8 mouse cellular contexts compared by ENCODE assay signal in genomic region chr7:45126844-45127699, GRCm38 (mm10). TPM values are rescaled to one million over a fixed set of nuclear protein-coding genes. Genes with fewer than 3 reads are reported as not detected.
DNase-seq lines count a peak whose midpoint lies in the region; ATAC-seq and TF ChIP-seq lines count a peak whose summit lies in the region.

No protein-coding gene starts in this region.

- H3K4me2 ChIP-seq in kidney, embryonic 14.5 days (replicated peaks; ENCODE audit: low read depth, low read length), result peak overlapping the region; percentile 94
- peak overlapping the region; percentile 87 for H3K4me2 ChIP-seq in heart, postnatal 0 days (ENCODE audit: low read depth, low read length)
- peak overlapping the region; percentile 94 for H3K4me2 ChIP-seq in midbrain, embryonic 12.5 days (replicated peaks)

- no peak for TF ChIP-seq EP300 in heart, postnatal 0 days (IDR thresholded peaks at IDR 0.05; ENCODE audit: low read depth)

- TF ChIP-seq CTCF in heart, postnatal 0 days (IDR thresholded peaks at IDR 0.05; ENCODE audit: low read depth), result no peak

- peak overlapping the region; percentile 99 for H3K4me3 ChIP-seq in kidney, embryonic 14.5 days (ENCODE audit: low read length)
- peak overlapping the region; percentile 75 for H3K4me3 ChIP-seq in heart, postnatal 0 days (ENCODE audit: low read depth, low read length)
- peak overlapping the region; percentile 94 for H3K4me3 ChIP-seq in midbrain, embryonic 12.5 days

- peak overlapping the region; percentile 100 for H3K9ac ChIP-seq in kidney, embryonic 14.5 days (ENCODE audit: low read depth, low read length)
- peak overlapping the region; percentile 90; the same call in 1 of the 2 replicates for H3K9ac ChIP-seq in heart, postnatal 0 days (replicated peaks; ENCODE audit: low read depth, low read length)
- peak overlapping the region; percentile 99 for H3K9ac ChIP-seq in midbrain, embryonic 12.5 days (replicated peaks)

- WGBS in kidney, embryonic 14.5 days, result 39% methylated on average over 21 of the region's 21 CpGs
- 23% methylated on average over 21 of the region's 21 CpGs for WGBS in heart, postnatal 0 days
- WGBS in midbrain, embryonic 12.5 days, result 51% methylated on average over 21 of the region's 21 CpGs

- H3K27ac ChIP-seq in kidney, embryonic 14.5 days (ENCODE audit: low read depth, low read length), result peak overlapping the region; percentile 95
- peak overlapping the region; percentile 84 for H3K27ac ChIP-seq in heart, postnatal 0 days (ENCODE audit: low read depth)
- peak overlapping the region; percentile 90 for H3K27ac ChIP-seq in midbrain, embryonic 12.5 days (replicated peaks)

- intact Hi-C loops in left cerebral cortex, postnatal 25 days (cut with DNase I), result no loop called here

- no peaks in the 10 kb centered on the region for H3K27me3 ChIP-seq in kidney, embryonic 14.5 days (ENCODE audit: control insufficient read depth, insufficient read depth, low read length)
- H3K27me3 ChIP-seq in heart, postnatal 0 days (ENCODE audit: control insufficient read depth, insufficient read depth, low read length), result no peaks in the 10 kb centered on the region
- no peaks in the 10 kb centered on the region for H3K27me3 ChIP-seq in midbrain, embryonic 12.5 days

- no peaks in the 10 kb centered on the region for H3K9me3 ChIP-seq in kidney, embryonic 14.5 days (ENCODE audit: control insufficient read depth, low read length)
- H3K9me3 ChIP-seq in heart, postnatal 0 days (replicated peaks; ENCODE audit: control insufficient read depth, low read length), result no peaks in the 10 kb centered on the region
- H3K9me3 ChIP-seq in midbrain, embryonic 12.5 days, result no peaks in the 10 kb centered on the region

- peaks cover 39% of the 10 kb centered on the region for H3K36me3 ChIP-seq in kidney, embryonic 14.5 days (ENCODE audit: control insufficient read depth, insufficient read depth, low read length)
- peaks cover 32% of the 10 kb centered on the region for H3K36me3 ChIP-seq in heart, postnatal 0 days (replicated peaks; ENCODE audit: control insufficient read depth, insufficient read depth, low read length)
- H3K36me3 ChIP-seq in midbrain, embryonic 12.5 days, result peaks cover 39% of the 10 kb centered on the region

- H3K4me1 ChIP-seq in kidney, embryonic 14.5 days (ENCODE audit: control insufficient read depth, insufficient read depth, low read length), result peaks cover 35% of the 10 kb centered on the region
- H3K4me1 ChIP-seq in heart, postnatal 0 days (ENCODE audit: control insufficient read depth, insufficient read depth), result peaks cover 32% of the 10 kb centered on the region
- peaks cover 51% of the 10 kb centered on the region for H3K4me1 ChIP-seq in midbrain, embryonic 12.5 days

- no peak for ATAC-seq in kidney, embryonic 14.5 days (ENCODE audit: low FRiP score, low TSS enrichment)
- ATAC-seq in heart, postnatal 0 days (ENCODE audit: insufficient read depth, low read depth), result no peak
- no peak for ATAC-seq in midbrain, embryonic 12.5 days (ENCODE audit: low FRiP score, low read depth)
- ATAC-seq in inflammation-experienced regulatory T-cells, adult 6 months, result no peak

- no peak for DNase-seq in kidney, adult 9 months
- peak; percentile 60 for DNase-seq in NIH3T3 (ENCODE audit: low read depth)
- DNase-seq in heart, postnatal 0 days (ENCODE audit: low spot score), result no peak
- DNase-seq in ovary, postnatal 10 days (ENCODE audit: low spot score), result no peak
- no peak for DNase-seq in left cerebral cortex, postnatal 25 days (ENCODE audit: low spot score in 2 of 2)

RNA-seq across cellular contexts. Expression of gene Rpl13a, which starts 1.5 kb away (rescaled TPM):
- polyA plus RNA-seq in kidney, embryonic 14.5 days (2014; fragmentation: Nextera tagmentation; extraction: Ambion mirVana), result 1,416 and 1,603 TPM in 2 replicates
- total RNA-seq in heart, postnatal 0 days (2014; rRNA removed; ENCODE audit: low replicate concordance), result 1,443 and 1,972 TPM in 2 replicates
- 780 and 809 TPM in 2 replicates for polyA plus RNA-seq in heart, postnatal 0 days (2015; fragmentation: Nextera tagmentation; extraction: Ambion mirVana)
- polyA plus RNA-seq in midbrain, embryonic 12.5 days (2016; fragmentation: Nextera tagmentation; extraction: Ambion mirVana), result 1,022 and 1,026 TPM in 2 replicates
- total RNA-seq in left cerebral cortex, postnatal 25 days (2021), result 100 to 1,000 TPM; 630 to 639 TPM
- 1,000 to 10,000 TPM; 6,216 to 8,178 (median 7,568) TPM for polyA plus RNA-seq in inflammation-experienced regulatory T-cells, adult 6 months (2017; shearing (Covaris generic))

RNA-seq across cellular contexts. Expression of gene Rps11, which starts 2.8 kb away (rescaled TPM):
- polyA plus RNA-seq in kidney, embryonic 14.5 days (2014; fragmentation: Nextera tagmentation; extraction: Ambion mirVana), result 1,882 and 1,923 TPM in 2 replicates
- total RNA-seq in heart, postnatal 0 days (2014; rRNA removed; ENCODE audit: low replicate concordance), result 1,106 and 1,247 TPM in 2 replicates
- polyA plus RNA-seq in heart, postnatal 0 days (2015; fragmentation: Nextera tagmentation; extraction: Ambion mirVana), result 730 and 757 TPM in 2 replicates
- polyA plus RNA-seq in midbrain, embryonic 12.5 days (2016; fragmentation: Nextera tagmentation; extraction: Ambion mirVana), result 1,160 and 1,195 TPM in 2 replicates
- total RNA-seq in left cerebral cortex, postnatal 25 days (2021), result 100 to 1,000 TPM; 410 to 413 TPM
- polyA plus RNA-seq in inflammation-experienced regulatory T-cells, adult 6 months (2017; shearing (Covaris generic)), result 1,000 to 10,000 TPM; 3,557 to 4,924 (median 4,468) TPM

RNA-seq across cellular contexts. Expression of gene Gm45713, which starts 9.0 kb away (rescaled TPM):
- 0.19 and 0.47 TPM in 2 replicates for polyA plus RNA-seq in kidney, embryonic 14.5 days (2014; fragmentation: Nextera tagmentation; extraction: Ambion mirVana)
- 0.19 and 0.23 TPM in 2 replicates for total RNA-seq in heart, postnatal 0 days (2014; rRNA removed; ENCODE audit: low replicate concordance)
- polyA plus RNA-seq in heart, postnatal 0 days (2015; fragmentation: Nextera tagmentation; extraction: Ambion mirVana), result 0.29 and 0.78 TPM in 2 replicates
- 0.25 and 0.45 TPM in 2 replicates for polyA plus RNA-seq in midbrain, embryonic 12.5 days (2016; fragmentation: Nextera tagmentation; extraction: Ambion mirVana)
- not detected for total RNA-seq in left cerebral cortex, postnatal 25 days (2021)
- polyA plus RNA-seq in inflammation-experienced regulatory T-cells, adult 6 months (2017; shearing (Covaris generic)), result 1 to 10 TPM; 1.4 to 2.4 (median 1.6) TPM

RNA-seq across cellular contexts. Expression of gene Flt3l, which starts 9.2 kb away (rescaled TPM):
- polyA plus RNA-seq in kidney, embryonic 14.5 days (2014; fragmentation: Nextera tagmentation; extraction: Ambion mirVana), result 1.0 and 1.3 TPM in 2 replicates
- 8.1 and 23.3 TPM in 2 replicates for total RNA-seq in heart, postnatal 0 days (2014; rRNA removed; ENCODE audit: low replicate concordance)
- 1.8 and 2.0 TPM in 2 replicates for polyA plus RNA-seq in heart, postnatal 0 days (2015; fragmentation: Nextera tagmentation; extraction: Ambion mirVana)
- 0.64 and 1.2 TPM in 2 replicates for polyA plus RNA-seq in midbrain, embryonic 12.5 days (2016; fragmentation: Nextera tagmentation; extraction: Ambion mirVana)
- 1 to 10 TPM; 3.3 to 5.4 TPM for total RNA-seq in left cerebral cortex, postnatal 25 days (2021)
- polyA plus RNA-seq in inflammation-experienced regulatory T-cells, adult 6 months (2017; shearing (Covaris generic)), result 100 to 1,000 TPM in 1 of 3 experiments, 10 to 100 TPM in 2; 70.2 to 108 (median 97.6) TPM

RNA-seq across cellular contexts. Expression of gene Fcgrt, which starts 23.4 kb away (rescaled TPM):
- polyA plus RNA-seq in kidney, embryonic 14.5 days (2014; fragmentation: Nextera tagmentation; extraction: Ambion mirVana), result 48.9 and 67.4 TPM in 2 replicates
- 48.9 and 51.6 TPM in 2 replicates for total RNA-seq in heart, postnatal 0 days (2014; rRNA removed; ENCODE audit: low replicate concordance)
- 59.5 and 67.9 TPM in 2 replicates for polyA plus RNA-seq in heart, postnatal 0 days (2015; fragmentation: Nextera tagmentation; extraction: Ambion mirVana)
- 17.3 and 25.9 TPM in 2 replicates for polyA plus RNA-seq in midbrain, embryonic 12.5 days (2016; fragmentation: Nextera tagmentation; extraction: Ambion mirVana)
- total RNA-seq in left cerebral cortex, postnatal 25 days (2021), result 10 to 100 TPM; 22.7 to 24.1 TPM
- polyA plus RNA-seq in inflammation-experienced regulatory T-cells, adult 6 months (2017; shearing (Covaris generic)), result 1 to 10 TPM in 2 of 3 experiments, under 1 TPM in 1; 0.81 to 3.0 (median 1.8) TPM
